Mouse (Mus musculus) liver, adult 2 months (tissue): ENCODE results near the gene Slc22a20. TPM values are rescaled to one million over a fixed set of nuclear protein-coding genes. Genes with fewer than 3 reads are reported as not detected.
A peak's percentile ranks its signal among the peaks of the same experiment; 100 is the strongest.

Source experiments
- DNase-seq: peaks from one replicate; pipeline ENCODE4 v3.0.0-alpha.2; 2011; ENCODE audit warnings: low read depth, low spot score; ENCODE audit errors: extremely low read depth
- H3K27ac ChIP-seq: fragments of 200-500 bp; replicated peaks from 2 replicates; pipeline ENCODE4 v1.5.1; 2012; ENCODE audit warnings: low read depth, mild to moderate bottlenecking, control low read depth, inconsistent platforms, low read length; ENCODE audit not compliant: insufficient read depth
- H3K27me3 ChIP-seq: fragments of 200-500 bp; 2 replicates; pipeline ENCODE4 v1.6.1; 2012; ENCODE audit warnings: mild to moderate bottlenecking, moderate library complexity, low read length, inconsistent platforms; ENCODE audit not compliant: control insufficient read depth, insufficient read depth
- H3K36me3 ChIP-seq: fragments of 200-500 bp; 2 replicates; pipeline ENCODE4 v1.6.1; 2012; ENCODE audit warnings: low read length, inconsistent platforms; ENCODE audit not compliant: control insufficient read depth, insufficient read depth
- H3K4me1 ChIP-seq: fragments of 200-500 bp; 2 replicates; pipeline ENCODE4 v1.6.1; 2011; ENCODE audit warnings: low read length; ENCODE audit not compliant: control insufficient read depth, insufficient read depth
- H3K4me3 ChIP-seq: fragments of 200-500 bp; 2 replicates; pipeline ENCODE4 v1.5.1; 2011; ENCODE audit warnings: low read depth, mild to moderate bottlenecking, control low read depth, low read length, moderate library complexity; ENCODE audit not compliant: insufficient read depth
- H3K79me2 ChIP-seq: fragments of 200-500 bp; 2 replicates; pipeline ENCODE4 v1.6.1; 2012; ENCODE audit warnings: inconsistent platforms, mild to moderate bottlenecking, low read length, moderate library complexity; ENCODE audit not compliant: control insufficient read depth, insufficient read depth
- H3K9ac ChIP-seq: fragments of 200-500 bp; 2 replicates; pipeline ENCODE4 v1.6.1; 2012; ENCODE audit warnings: low read depth, mild to moderate bottlenecking, control low read depth, inconsistent platforms, low read length
- POLR2A ChIP-seq: fragments of 200-500 bp; IDR thresholded peaks from 2 replicates; pipeline ENCODE4 v1.6.1; 2011; ENCODE audit warnings: low read length, control low read depth; ENCODE audit not compliant: insufficient read depth; ENCODE audit errors: extremely low read depth
- WGBS: fragments of 180-500 bp; shearing (Covaris S2); methylation state at CpG from one replicate; pipeline ENCODE4 v1.1.7; 2018; 5-methylcytosine and 5-hydroxymethylcytosine counted together
- polyA plus RNA-seq: library from polyadenylated mRNA; depleted of rRNA; stranded (reverse); fragments of >200 nt; gene quantifications from 2 replicates; pipeline ENCODE4 v1.2.3, GENCODE M21; 2012; rRNA removed
- total RNA-seq: library from RNA; depleted of rRNA; stranded (reverse); fragments of >200 nt; gene quantifications from 2 replicates; pipeline ENCODE4 v1.2.3, GENCODE M21; 2014; rRNA removed

Gene Slc22a20
- total and polyA plus RNA-seq, 2 experiments, result not detected

- peak overlapping the region; percentile 20; the same call in 1 of the 2 replicates for H3K27ac ChIP-seq
Measured at GRCm38 (mm10) chr19:5921715-5922114, 64.2 kb downstream of the Slc22a20 start.

More at GRCm38 (mm10) chr19:5921715-5922114, 64.2 kb downstream of the Slc22a20 start:
- peaks cover 4% of the 10 kb centered on the region for H3K36me3 ChIP-seq
- no peak for DNase-seq
- no peak overlapping the region; the same call in 1 of the 2 replicates for H3K4me3 ChIP-seq
- peaks cover 3% of the 10 kb centered on the region; the same call in 1 of the 2 replicates for H3K79me2 ChIP-seq
- H3K27me3 ChIP-seq, result no peaks in the 10 kb centered on the region
- no peak for TF ChIP-seq POLR2A
- 38% methylated on average over 9 of the region's 9 CpGs for WGBS
- H3K4me1 ChIP-seq, result no peaks in the 10 kb centered on the region; the same call in 1 of the 2 replicates
- no peak overlapping the region; the same call in 1 of the 2 replicates for H3K9ac ChIP-seq

Other genes with a start within 250 kb of the Slc22a20 start
- gene Ltbp3, start 245.2 kb downstream of the Slc22a20 start, total RNA-seq, result 1.2 and 2.1 TPM in 2 replicates
- 3.4 and 3.6 TPM in 2 replicates for gene Ltbp3, start 245.2 kb downstream of the Slc22a20 start, polyA plus RNA-seq
- 28.9 and 35.9 TPM in 2 replicates for gene Scyl1, start 214.7 kb downstream of the Slc22a20 start, total RNA-seq
- 40.9 and 46.6 TPM in 2 replicates for gene Scyl1, start 214.7 kb downstream of the Slc22a20 start, polyA plus RNA-seq
- gene Frmd8, start 110.9 kb downstream of the Slc22a20 start, total RNA-seq, result 5.2 and 5.9 TPM in 2 replicates
- gene Frmd8, start 110.9 kb downstream of the Slc22a20 start, polyA plus RNA-seq, result 10.3 and 14.2 TPM in 2 replicates
- 8.6 and 13.0 TPM in 2 replicates for gene Slc25a45, start 108.3 kb downstream of the Slc22a20 start, total RNA-seq
- gene Slc25a45, start 108.3 kb downstream of the Slc22a20 start, polyA plus RNA-seq, result 52.8 and 57.7 TPM in 2 replicates
- 0.18 and 0.27 TPM in 2 replicates for gene Tigd3, start 92.0 kb downstream of the Slc22a20 start, total RNA-seq
- gene Tigd3, start 92.0 kb downstream of the Slc22a20 start, polyA plus RNA-seq, result 0.16 and 0.24 TPM in 2 replicates
- 10.3 and 10.7 TPM in 2 replicates for gene Dpf2, start 73.1 kb downstream of the Slc22a20 start, total RNA-seq
- 28.8 and 40.0 TPM in 2 replicates for gene Dpf2, start 73.1 kb downstream of the Slc22a20 start, polyA plus RNA-seq
- gene Cdc42ep2, start 61.3 kb downstream of the Slc22a20 start, total RNA-seq, result 1.7 and 2.1 TPM in 2 replicates
- gene Cdc42ep2, start 61.3 kb downstream of the Slc22a20 start, polyA plus RNA-seq, result 2.1 and 2.4 TPM in 2 replicates
- 6.7 and 8.3 TPM in 2 replicates for gene Pola2, start 21.9 kb downstream of the Slc22a20 start, total RNA-seq
- gene Pola2, start 21.9 kb downstream of the Slc22a20 start, polyA plus RNA-seq, result 10.5 and 14.3 TPM in 2 replicates
- 8.0 and 9.9 TPM in 2 replicates for gene Capn1, start 29.8 kb upstream of the Slc22a20 start, total RNA-seq
- 10.6 and 12.7 TPM in 2 replicates for gene Capn1, start 29.8 kb upstream of the Slc22a20 start, polyA plus RNA-seq
- gene Syvn1, start 60.4 kb upstream of the Slc22a20 start, total RNA-seq, result 7.6 and 15.2 TPM in 2 replicates
- gene Syvn1, start 60.4 kb upstream of the Slc22a20 start, polyA plus RNA-seq, result 53.0 and 64.7 TPM in 2 replicates
- 27.1 and 27.2 TPM in 2 replicates for gene Mrpl49, start 71.6 kb upstream of the Slc22a20 start, total RNA-seq
- gene Mrpl49, start 71.6 kb upstream of the Slc22a20 start, polyA plus RNA-seq, result 13.6 and 16.8 TPM in 2 replicates
- 455 and 560 TPM in 2 replicates for gene Fau, start 71.7 kb upstream of the Slc22a20 start, total RNA-seq
- 715 and 820 TPM in 2 replicates for gene Fau, start 71.7 kb upstream of the Slc22a20 start, polyA plus RNA-seq
- gene Znhit2, start 75.0 kb upstream of the Slc22a20 start, total RNA-seq, result 10.9 and 12.6 TPM in 2 replicates
- gene Znhit2, start 75.0 kb upstream of the Slc22a20 start, polyA plus RNA-seq, result 52.6 and 52.7 TPM in 2 replicates
- 185 and 210 TPM in 2 replicates for gene Tm7sf2, start 82.2 kb upstream of the Slc22a20 start, total RNA-seq
- gene Tm7sf2, start 82.2 kb upstream of the Slc22a20 start, polyA plus RNA-seq, result 433 and 503 TPM in 2 replicates
- 16.0 and 19.8 TPM in 2 replicates for gene Vps51, start 91.1 kb upstream of the Slc22a20 start, total RNA-seq
- 30.4 and 36.3 TPM in 2 replicates for gene Vps51, start 91.1 kb upstream of the Slc22a20 start, polyA plus RNA-seq
- not detected in 2 replicates for gene Tmem262, start 93.9 kb upstream of the Slc22a20 start, total RNA-seq
- gene Tmem262, start 93.9 kb upstream of the Slc22a20 start, polyA plus RNA-seq, result not detected in 2 replicates
- gene Gm28374, start 96.1 kb upstream of the Slc22a20 start, total RNA-seq, result 0.34 and 0.46 TPM in 2 replicates
- gene Gm28374, start 96.1 kb upstream of the Slc22a20 start, polyA plus RNA-seq, result 0.20 TPM in 1 of 2 replicates, not detected in the other
- gene Zfpl1, start 98.8 kb upstream of the Slc22a20 start, total RNA-seq, result 7.9 and 11.0 TPM in 2 replicates
- 45.1 and 49.1 TPM in 2 replicates for gene Zfpl1, start 98.8 kb upstream of the Slc22a20 start, polyA plus RNA-seq
- 0.28 and 0.47 TPM in 2 replicates for gene Cdca5, start 98.8 kb upstream of the Slc22a20 start, total RNA-seq
- gene Cdca5, start 98.8 kb upstream of the Slc22a20 start, polyA plus RNA-seq, result 0.18 and 0.20 TPM in 2 replicates
- not detected in 2 replicates for gene AC131692.1, start 108.3 kb upstream of the Slc22a20 start, total RNA-seq
- gene AC131692.1, start 108.3 kb upstream of the Slc22a20 start, polyA plus RNA-seq, result not detected in 2 replicates
- not detected in 2 replicates for gene Naaladl1, start 119.6 kb upstream of the Slc22a20 start, total RNA-seq
- gene Naaladl1, start 119.6 kb upstream of the Slc22a20 start, polyA plus RNA-seq, result not detected in 2 replicates
- gene Sac3d1, start 132.5 kb upstream of the Slc22a20 start, total RNA-seq, result 4.0 and 4.9 TPM in 2 replicates
- 19.4 and 22.0 TPM in 2 replicates for gene Sac3d1, start 132.5 kb upstream of the Slc22a20 start, polyA plus RNA-seq
- 7.2 and 10.5 TPM in 2 replicates for gene Snx15, start 142.2 kb upstream of the Slc22a20 start, total RNA-seq
- gene Snx15, start 142.2 kb upstream of the Slc22a20 start, polyA plus RNA-seq, result 19.1 and 20.5 TPM in 2 replicates
- gene Batf2, start 154.8 kb upstream of the Slc22a20 start, total RNA-seq, result 0.74 and 1.6 TPM in 2 replicates
- 1.1 and 2.4 TPM in 2 replicates for gene Batf2, start 154.8 kb upstream of the Slc22a20 start, polyA plus RNA-seq
- 2.5 and 3.0 TPM in 2 replicates for gene Arl2, start 155.4 kb upstream of the Slc22a20 start, total RNA-seq
- gene Arl2, start 155.4 kb upstream of the Slc22a20 start, polyA plus RNA-seq, result 13.9 and 16.3 TPM in 2 replicates
- not detected in 2 replicates for gene Majin, start 198.2 kb upstream of the Slc22a20 start, total RNA-seq
- 0.14 TPM in 1 of 2 replicates, not detected in the other for gene Majin, start 198.2 kb upstream of the Slc22a20 start, polyA plus RNA-seq
- gene Gpha2, start 240.2 kb upstream of the Slc22a20 start, total RNA-seq, result 0.27 and 0.28 TPM in 2 replicates
- gene Gpha2, start 240.2 kb upstream of the Slc22a20 start, polyA plus RNA-seq, result not detected in 2 replicates
- gene Ppp2r5b, start 249.7 kb upstream of the Slc22a20 start, total RNA-seq, result 3.2 and 3.3 TPM in 2 replicates
- 12.5 and 14.5 TPM in 2 replicates for gene Ppp2r5b, start 249.7 kb upstream of the Slc22a20 start, polyA plus RNA-seq